Mouse (Mus musculus): ENCODE data around the gene Gm21985. TPM values are rescaled to one million over a fixed set of nuclear protein-coding genes. Genes with fewer than 3 reads are reported as not detected.
A peak's percentile ranks its signal among the peaks of the same experiment; 100 is the strongest.

Gene Gm21985
- polyA plus RNA-seq, 1 experiment from 2014 or later: not detected

DNA sequence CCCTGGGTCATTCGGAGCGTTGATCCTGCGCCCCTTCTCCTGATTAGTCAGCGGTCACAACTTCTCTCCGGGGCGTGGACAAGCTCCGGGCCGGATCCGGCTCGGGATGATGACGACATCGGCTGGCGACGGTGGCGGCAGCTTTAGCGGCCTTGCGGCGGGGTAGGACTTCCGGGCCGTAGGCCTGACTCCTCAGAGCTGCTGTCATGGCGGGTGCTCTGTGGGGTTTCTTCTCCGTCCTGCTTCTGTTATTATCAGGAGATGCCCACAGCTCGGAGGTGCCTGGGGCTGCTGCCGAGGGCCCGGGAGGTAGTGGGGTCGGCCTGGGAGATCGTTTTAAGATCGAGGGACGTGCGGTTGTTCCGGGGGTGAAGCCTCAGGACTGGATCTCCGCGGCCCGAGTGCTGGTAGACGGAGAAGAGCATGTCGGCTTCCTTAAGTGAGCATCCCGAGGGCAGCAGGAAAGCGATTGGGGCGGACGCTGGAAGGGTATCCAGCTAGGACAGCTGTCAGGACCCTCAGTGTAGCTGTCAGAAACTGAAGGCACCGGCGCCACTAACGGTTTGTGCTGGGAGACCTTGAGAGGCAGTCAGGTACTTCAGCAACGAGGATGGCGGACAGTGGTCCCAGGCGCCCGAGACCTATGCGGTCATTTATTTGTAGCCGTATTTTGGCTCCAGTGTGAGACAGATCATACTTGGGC is 188.9 kb downstream of the Gm21985 start, which contains the start of gene Emc7:
Gene Emc7 (plus strand): TSS at position 136 of the 703 bp plus-strand sequence.
- Histone ChIP-seq H3K27me3 (no peaks in the 10 kb centered on the region), H3K27ac (peak within 1 kb of the TSS; percentile 75), H3K4me3 (peak within 1 kb of the TSS; percentile 89), H3K9ac (peak within 1 kb of the TSS; percentile 91), H3K4me2 (peak within 1 kb of the TSS; percentile 71), H3K36me3 (ENCODE audit: poor library complexity, severe bottlenecking) (peaks cover 2% of the 10 kb centered on the region; the same call in 1 of the 2 replicates), H3K9me3 (replicated peaks) (no peaks in the 10 kb centered on the region), H3K4me1 (peaks cover 18% of the 10 kb centered on the region)
- WGBS: under 1% methylated on average over 49 of the region's 49 CpGs
- ATAC-seq: peak; percentile 98

Other genes starting within 250 kb of the Gm21985 start
- gene Olfr1311, start 241.9 kb upstream of the Gm21985 start, polyA plus RNA-seq (2015; fragmentation: Nextera tagmentation; extraction: Ambion mirVana): not detected in 2 replicates
- gene Olfr1312, start 216.1 kb upstream of the Gm21985 start, polyA plus RNA-seq (2015; fragmentation: Nextera tagmentation; extraction: Ambion mirVana): not detected in 2 replicates
- gene Olfr1313, start 188.5 kb upstream of the Gm21985 start, polyA plus RNA-seq (2015; fragmentation: Nextera tagmentation; extraction: Ambion mirVana): not detected in 2 replicates
- gene Olfr1314, start 169.5 kb upstream of the Gm21985 start, polyA plus RNA-seq (2015; fragmentation: Nextera tagmentation; extraction: Ambion mirVana): not detected in 2 replicates
- gene Olfr1315-ps1, start 150.9 kb upstream of the Gm21985 start, polyA plus RNA-seq (2015; fragmentation: Nextera tagmentation; extraction: Ambion mirVana): not detected in 2 replicates
- not detected in 2 replicates for gene Olfr1316, start 131.3 kb upstream of the Gm21985 start, polyA plus RNA-seq (2015; fragmentation: Nextera tagmentation; extraction: Ambion mirVana)
- gene Olfr1317, start 126.0 kb upstream of the Gm21985 start, polyA plus RNA-seq (2015; fragmentation: Nextera tagmentation; extraction: Ambion mirVana): not detected in 2 replicates
- 0.06 TPM in 1 of 2 replicates, not detected in the other for gene Olfr1318, start 112.1 kb upstream of the Gm21985 start, polyA plus RNA-seq (2015; fragmentation: Nextera tagmentation; extraction: Ambion mirVana)
- gene Lpcat4, start 26.8 kb upstream of the Gm21985 start, polyA plus RNA-seq (2015; fragmentation: Nextera tagmentation; extraction: Ambion mirVana): 9.7 and 10.6 TPM in 2 replicates
- gene Nutm1, start 7.0 kb upstream of the Gm21985 start, polyA plus RNA-seq (2015; fragmentation: Nextera tagmentation; extraction: Ambion mirVana): not detected in 2 replicates
- gene Nop10, start 4.4 kb upstream of the Gm21985 start, polyA plus RNA-seq (2015; fragmentation: Nextera tagmentation; extraction: Ambion mirVana): 180 and 196 TPM in 2 replicates
- gene Slc12a6, start 489 bp upstream of the Gm21985 start, polyA plus RNA-seq (2015; fragmentation: Nextera tagmentation; extraction: Ambion mirVana): 11.8 and 14.7 TPM in 2 replicates
- 139 and 147 TPM in 2 replicates for gene Emc4, start 101.7 kb downstream of the Gm21985 start, polyA plus RNA-seq (2015; fragmentation: Nextera tagmentation; extraction: Ambion mirVana)
- gene Katnbl1, start 112.9 kb downstream of the Gm21985 start, polyA plus RNA-seq (2015; fragmentation: Nextera tagmentation; extraction: Ambion mirVana): 46.2 and 47.6 TPM in 2 replicates
- 13.2 and 14.3 TPM in 2 replicates for gene Emc7, start 188.7 kb downstream of the Gm21985 start, polyA plus RNA-seq (2015; fragmentation: Nextera tagmentation; extraction: Ambion mirVana)
- 0.35 TPM in 1 of 2 replicates, not detected in the other for gene Chrm5, start 214.5 kb downstream of the Gm21985 start, polyA plus RNA-seq (2015; fragmentation: Nextera tagmentation; extraction: Ambion mirVana)
- gene Aven, start 226.7 kb downstream of the Gm21985 start, polyA plus RNA-seq (2015; fragmentation: Nextera tagmentation; extraction: Ambion mirVana): 3.1 and 4.4 TPM in 2 replicates